Mouse (Mus musculus): ENCODE measurements around the gene Hsdl1. TPM values are rescaled to one million over a fixed set of nuclear protein-coding genes. Genes with fewer than 3 reads are reported as not detected.

Gene Hsdl1
- polyA plus RNA-seq, 1 experiment: 24.5 TPM

DNA sequence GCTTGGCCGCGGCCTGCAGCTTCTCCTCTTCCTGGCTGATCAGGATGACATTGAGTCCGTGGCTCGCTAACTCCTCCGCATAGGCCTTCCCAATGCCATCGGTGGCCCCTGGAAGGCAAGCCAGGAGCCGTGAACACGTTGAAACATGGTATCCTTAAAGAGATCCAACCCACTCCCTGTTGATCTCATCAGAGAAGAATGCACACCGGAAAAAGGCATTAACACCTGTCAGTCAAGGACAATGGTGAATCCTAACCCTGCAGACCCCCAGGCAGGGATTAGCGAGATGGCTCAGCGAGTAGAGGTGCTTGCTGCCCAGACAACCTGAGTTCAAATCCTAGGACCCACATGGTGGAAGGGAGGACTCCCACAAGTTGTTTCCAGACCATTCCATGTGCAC is 8.6 kb downstream of the Hsdl1 start:
- Histone ChIP-seq H3K36me3 (replicated peaks; ENCODE audit: low read length) (peaks cover 89% of the 10 kb centered on the region), H3K9me3 (no peaks in the 10 kb centered on the region), H3K27me3 (replicated peaks) (no peaks in the 10 kb centered on the region), H3K4me1 (peaks cover 51% of the 10 kb centered on the region), H3K4me3 (replicated peaks) (no peak overlapping the region)
- no peak for TF ChIP-seq FLI1 (IDR thresholded peaks at IDR 0.05; ENCODE audit: low read length)
- TF ChIP-seq GATA1 (IDR thresholded peaks at IDR 0.05; ENCODE audit: borderline replicate concordance, low read length): no peak

DNA sequence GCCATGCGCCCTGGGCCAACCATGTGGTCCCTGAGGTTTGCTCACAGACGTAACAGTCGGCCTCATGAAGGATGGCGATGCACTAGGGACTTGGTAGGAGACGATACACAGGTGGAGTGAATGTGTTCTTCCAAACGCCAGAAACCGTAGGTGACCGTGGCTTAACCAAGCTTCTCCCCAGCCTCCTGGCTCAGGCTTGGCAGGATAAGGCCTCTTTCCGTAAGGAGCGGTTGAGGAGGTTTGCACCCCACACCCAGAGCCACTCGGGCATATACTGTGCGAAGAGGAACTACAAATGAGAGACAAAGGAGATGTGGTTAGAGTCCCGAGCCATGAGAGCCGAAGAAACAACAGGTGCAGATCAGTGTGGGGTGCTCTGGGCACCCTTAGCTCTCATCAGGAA is 11.1 kb downstream of the Hsdl1 start:
- Histone ChIP-seq H3K4me3 (replicated peaks) (no peak overlapping the region), H3K36me3 (replicated peaks; ENCODE audit: low read length) (peaks cover 88% of the 10 kb centered on the region), H3K4me1 (peaks cover 43% of the 10 kb centered on the region), H3K27me3 (replicated peaks) (no peaks in the 10 kb centered on the region), H3K9me3 (no peaks in the 10 kb centered on the region)
- no peak for TF ChIP-seq GATA1 (IDR thresholded peaks at IDR 0.05; ENCODE audit: borderline replicate concordance, low read length)
- no peak for TF ChIP-seq FLI1 (IDR thresholded peaks at IDR 0.05; ENCODE audit: low read length)

DNA sequence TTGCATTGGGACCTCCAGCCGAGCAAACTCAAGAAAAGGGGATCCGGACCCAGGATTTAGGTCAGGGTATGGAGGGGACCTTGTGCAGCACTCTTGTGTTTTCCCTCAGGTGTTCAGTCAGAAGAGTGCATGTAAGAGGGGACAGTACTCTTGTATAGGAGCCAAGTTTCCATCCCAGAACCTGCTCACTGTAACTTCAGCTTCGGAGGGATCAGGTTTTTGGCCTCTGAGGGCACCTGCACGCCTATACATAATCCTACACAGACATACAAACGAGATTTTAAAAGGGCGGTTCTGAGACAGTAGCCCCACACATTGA is 15.6 kb downstream of the Hsdl1 start:
- Histone ChIP-seq H3K27me3 (replicated peaks) (no peaks in the 10 kb centered on the region), H3K4me3 (replicated peaks) (peak overlapping the region; percentile 94), H3K9me3 (no peaks in the 10 kb centered on the region), H3K36me3 (replicated peaks; ENCODE audit: low read length) (peaks cover 55% of the 10 kb centered on the region), H3K4me1 (peaks cover 50% of the 10 kb centered on the region)
- TF ChIP-seq FLI1 (IDR thresholded peaks at IDR 0.05; ENCODE audit: low read length): no peak
- TF ChIP-seq GATA1 (IDR thresholded peaks at IDR 0.05; ENCODE audit: borderline replicate concordance, low read length): no peak

DNA sequence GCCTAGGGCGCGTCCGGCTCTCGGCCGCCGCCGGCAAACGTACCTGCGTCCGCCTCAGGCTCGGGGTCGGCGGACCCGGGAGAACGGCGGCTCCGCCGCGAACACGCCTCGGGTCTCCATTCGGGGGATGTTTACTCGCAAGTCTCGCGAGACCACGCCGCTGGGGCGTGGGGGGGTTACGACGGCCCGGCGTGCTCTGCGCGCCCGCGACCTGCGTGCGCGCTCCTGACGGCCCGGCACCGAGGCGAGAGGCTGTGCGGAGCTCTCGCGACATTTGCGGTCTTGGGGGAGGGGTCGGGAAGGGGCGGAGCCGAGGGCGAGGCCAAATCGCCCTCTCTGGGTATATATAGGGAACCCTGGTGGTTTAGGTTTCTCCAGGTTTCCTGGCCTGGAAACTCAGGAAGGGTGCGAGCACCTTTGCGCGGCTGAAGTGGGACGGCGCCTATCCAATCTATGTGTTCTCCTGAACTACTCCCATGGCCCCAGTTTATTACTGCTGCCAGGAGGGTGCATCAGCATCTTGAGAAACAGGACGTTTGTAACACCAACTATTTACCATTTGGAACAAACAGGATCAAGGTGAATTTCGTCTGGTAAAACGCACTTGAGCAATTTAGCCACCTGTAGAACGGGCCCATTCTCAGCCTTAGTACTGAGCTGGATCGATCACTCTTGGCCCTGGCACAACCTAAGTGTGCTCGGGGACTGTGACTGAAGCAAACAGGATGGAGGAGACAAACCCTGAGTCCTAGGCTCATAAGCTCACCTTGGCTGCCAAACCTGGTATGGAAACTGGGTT is 16.2 kb downstream of the Hsdl1 start, which contains the start of gene Mbtps1:
Mbtps1 (minus strand) TSS at position 133 of the 799 bp plus-strand sequence.
- peaks cover 49% of the 10 kb centered on the region for H3K36me3 ChIP-seq (replicated peaks; ENCODE audit: low read length)
- no peaks in the 10 kb centered on the region for H3K27me3 ChIP-seq (replicated peaks)
- H3K4me1 ChIP-seq: peaks cover 55% of the 10 kb centered on the region
- no peak for TF ChIP-seq FLI1 (IDR thresholded peaks at IDR 0.05; ENCODE audit: low read length)
- TF ChIP-seq GATA1 (IDR thresholded peaks at IDR 0.05; ENCODE audit: borderline replicate concordance, low read length): no peak
- H3K9me3 ChIP-seq: no peaks in the 10 kb centered on the region
- peak within 1 kb of the TSS; percentile 94 for H3K4me3 ChIP-seq (replicated peaks)

DNA sequence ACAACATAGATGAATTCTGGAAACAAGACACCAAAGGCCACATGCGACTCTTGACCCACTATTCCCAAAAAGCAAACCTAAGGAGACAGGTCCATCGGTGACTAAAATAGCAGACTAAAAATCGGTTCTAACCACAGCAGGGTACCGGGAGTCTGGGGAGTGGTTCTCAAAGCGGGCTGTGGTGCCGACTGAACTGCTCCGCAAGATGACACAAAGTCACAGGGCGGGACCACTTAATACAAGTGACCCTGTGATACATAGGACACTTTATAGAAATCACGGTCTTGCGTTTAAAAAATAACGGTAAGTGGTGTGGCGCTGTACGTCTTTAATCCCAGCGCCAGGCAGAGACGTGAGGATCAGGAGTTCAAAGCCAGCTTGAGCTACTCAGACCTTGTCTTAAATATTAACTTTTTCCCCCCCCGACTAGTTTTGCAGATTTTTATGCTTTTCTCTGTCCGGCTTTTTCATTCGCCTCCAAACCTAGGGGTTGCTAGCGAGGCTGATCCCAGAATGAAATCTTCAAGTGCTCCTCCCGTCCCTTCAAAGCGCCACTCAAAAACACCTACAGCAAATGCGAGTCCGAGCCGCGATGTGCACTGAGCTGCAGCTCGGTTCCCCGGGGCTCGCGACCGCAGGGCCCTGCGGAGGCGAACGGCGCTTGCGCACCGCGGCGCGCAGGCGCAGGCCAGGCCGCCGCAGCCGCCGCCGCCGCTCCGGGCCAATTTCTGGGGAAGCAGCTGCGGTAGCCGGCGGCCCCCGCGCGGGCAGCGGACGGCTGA is 17.0 kb downstream of the Hsdl1 start:
- Histone ChIP-seq H3K4me1 (peaks cover 63% of the 10 kb centered on the region), H3K36me3 (replicated peaks; ENCODE audit: low read length) (peaks cover 42% of the 10 kb centered on the region), H3K4me3 (replicated peaks) (peak overlapping the region; percentile 94), H3K9me3 (no peaks in the 10 kb centered on the region), H3K27me3 (replicated peaks) (no peaks in the 10 kb centered on the region)
- TF ChIP-seq FLI1 (IDR thresholded peaks at IDR 0.05; ENCODE audit: low read length) (no peak), GATA1 (IDR thresholded peaks at IDR 0.05; ENCODE audit: borderline replicate concordance, low read length) (no peak)

DNA sequence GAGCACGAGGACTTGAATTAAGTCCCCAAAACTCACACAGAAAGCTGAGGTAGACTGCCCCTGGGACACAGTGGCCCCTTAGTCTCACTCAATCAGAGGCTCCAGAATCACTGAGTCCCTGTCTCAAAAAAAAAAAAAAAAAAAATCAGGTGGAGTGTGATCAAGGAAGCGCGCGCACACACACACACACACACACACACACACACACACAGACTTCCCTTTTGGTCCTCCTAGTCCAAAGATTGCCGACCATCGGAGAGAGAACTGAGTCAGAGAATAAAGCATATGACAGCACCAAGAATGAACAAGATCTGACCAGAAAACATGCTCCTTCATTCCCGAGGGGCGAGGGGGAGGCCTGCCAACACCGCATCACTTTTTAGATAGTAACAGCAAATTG is 17.9 kb downstream of the Hsdl1 start:
- Histone ChIP-seq H3K27me3 (replicated peaks) (no peaks in the 10 kb centered on the region), H3K9me3 (no peaks in the 10 kb centered on the region), H3K4me3 (replicated peaks) (peak overlapping the region; percentile 94), H3K4me1 (peaks cover 72% of the 10 kb centered on the region), H3K36me3 (replicated peaks; ENCODE audit: low read length) (peaks cover 33% of the 10 kb centered on the region)
- TF ChIP-seq GATA1 (IDR thresholded peaks at IDR 0.05; ENCODE audit: borderline replicate concordance, low read length) (no peak), FLI1 (IDR thresholded peaks at IDR 0.05; ENCODE audit: low read length) (no peak)

DNA sequence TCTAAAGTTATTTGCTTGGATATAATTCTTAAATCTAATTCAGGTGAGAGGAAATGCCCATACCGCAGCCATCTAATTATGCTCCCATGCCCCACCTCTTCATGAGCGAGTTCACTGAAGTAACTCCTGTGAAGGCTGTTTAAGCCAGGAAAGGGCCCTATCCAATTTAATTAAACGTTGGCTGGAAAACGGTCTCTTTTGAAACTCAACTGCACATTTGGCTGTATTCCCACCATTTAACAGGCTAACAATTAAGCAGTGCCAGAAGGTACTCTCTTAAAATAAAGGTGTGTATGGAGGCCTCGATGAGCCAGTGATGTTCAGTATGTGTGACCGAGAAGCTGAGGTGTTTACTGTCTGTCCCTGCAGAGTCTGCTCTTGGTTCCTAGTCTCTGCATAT is 19.1 kb downstream of the Hsdl1 start:
- no peaks in the 10 kb centered on the region for H3K27me3 ChIP-seq (replicated peaks)
- H3K4me3 ChIP-seq (replicated peaks): no peak overlapping the region
- TF ChIP-seq FLI1 (IDR thresholded peaks at IDR 0.05; ENCODE audit: low read length) (no peak), GATA1 (IDR thresholded peaks at IDR 0.05; ENCODE audit: borderline replicate concordance, low read length) (no peak)
- peaks cover 82% of the 10 kb centered on the region for H3K4me1 ChIP-seq
- H3K9me3 ChIP-seq: no peaks in the 10 kb centered on the region
- H3K36me3 ChIP-seq (replicated peaks; ENCODE audit: low read length): peaks cover 26% of the 10 kb centered on the region

DNA sequence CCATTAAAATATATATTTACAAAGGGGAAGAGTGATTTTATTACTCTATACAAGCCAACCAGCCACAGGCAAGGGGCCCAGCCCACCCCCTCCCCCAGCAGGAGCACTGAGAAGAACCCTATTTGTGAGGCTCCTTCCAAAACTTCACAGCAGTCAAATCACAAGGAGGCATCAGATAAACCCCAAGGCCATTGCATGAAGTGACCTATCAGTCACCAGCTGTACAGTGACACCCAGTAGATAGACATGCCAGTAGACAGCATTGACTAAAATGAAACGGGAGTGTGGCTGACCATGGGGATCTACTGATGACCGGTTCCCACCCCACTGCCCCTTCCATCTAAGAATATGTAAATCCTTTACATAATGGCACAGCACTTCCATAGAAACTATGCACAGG is 22.0 kb downstream of the Hsdl1 start:
- peaks cover 87% of the 10 kb centered on the region for H3K4me1 ChIP-seq
- no peak overlapping the region for H3K4me3 ChIP-seq (replicated peaks)
- no peak for TF ChIP-seq GATA1 (IDR thresholded peaks at IDR 0.05; ENCODE audit: borderline replicate concordance, low read length)
- no peak for TF ChIP-seq FLI1 (IDR thresholded peaks at IDR 0.05; ENCODE audit: low read length)

DNA sequence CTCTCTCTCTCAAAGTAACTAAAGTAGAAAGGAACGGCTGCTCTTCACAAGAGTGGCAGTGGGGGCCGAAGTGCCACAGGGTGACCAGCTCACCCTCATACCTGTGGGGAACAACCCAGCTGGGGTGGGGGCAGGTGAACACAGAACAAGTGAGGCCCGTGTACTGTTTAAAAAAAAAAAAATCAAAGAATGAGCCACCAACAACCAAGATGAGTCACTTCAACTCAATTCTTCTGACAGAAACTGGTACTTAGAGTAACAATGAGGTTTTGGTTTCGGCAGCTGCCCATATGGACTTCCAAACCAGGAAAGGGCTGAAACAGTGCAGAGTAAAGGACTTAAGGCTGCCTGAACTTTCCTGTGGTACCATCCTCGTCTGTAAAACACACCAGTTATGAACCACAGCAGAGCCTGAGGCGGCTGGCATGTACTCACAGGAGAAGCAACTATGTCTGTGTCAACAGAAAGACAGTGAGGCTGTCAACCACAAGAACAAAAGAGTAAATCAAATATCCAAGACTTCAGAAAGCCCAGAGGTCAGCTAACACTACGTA is 26.3 kb downstream of the Hsdl1 start:
- no peak overlapping the region for H3K4me3 ChIP-seq (replicated peaks)
- H3K9me3 ChIP-seq: no peaks in the 10 kb centered on the region
- no peaks in the 10 kb centered on the region for H3K27me3 ChIP-seq (replicated peaks)
- H3K4me1 ChIP-seq: peaks cover 48% of the 10 kb centered on the region
- H3K36me3 ChIP-seq (replicated peaks; ENCODE audit: low read length): peaks cover 68% of the 10 kb centered on the region
- TF ChIP-seq GATA1 (IDR thresholded peaks at IDR 0.05; ENCODE audit: borderline replicate concordance, low read length) (no peak), FLI1 (IDR thresholded peaks at IDR 0.05; ENCODE audit: low read length) (no peak)

More for the DNA sequence above, 22.0 kb downstream of the Hsdl1 start:
- no peaks in the 10 kb centered on the region for H3K27me3 ChIP-seq (replicated peaks)
- H3K36me3 ChIP-seq (replicated peaks; ENCODE audit: low read length): peaks cover 36% of the 10 kb centered on the region
- H3K9me3 ChIP-seq: no peaks in the 10 kb centered on the region
